Mouse (Mus musculus) brain, embryonic 14.5 days (tissue): Measurements from ENCODE around the gene C2cd2.

Experiments
- CTCF ChIP-seq: fragments of 200-500 bp; IDR thresholded peaks from 2 replicates; pipeline ENCODE4 v1.5.1; 2012; ENCODE audit warnings: inconsistent platforms, mild to moderate bottlenecking, moderate library complexity, borderline replicate concordance; ENCODE audit not compliant: insufficient read depth, insufficient read length; ENCODE audit errors: extremely low read depth
- POLR2A ChIP-seq: fragments of 200-500 bp; IDR thresholded peaks from 2 replicates; pipeline ENCODE4 v1.6.1; 2012; ENCODE audit warnings: mild to moderate bottlenecking, inconsistent platforms, borderline replicate concordance; ENCODE audit not compliant: poor library complexity, insufficient read depth, insufficient read length, severe bottlenecking; ENCODE audit errors: extremely low read depth

GRCm38 (mm10) chr16:97952371-97952770 is 10.0 kb downstream of the C2cd2 start:
- TF ChIP-seq CTCF (no peak), POLR2A (no peak)
